Mouse (Mus musculus): ENCODE results near the gene Mmp1b. TPM values are rescaled to one million over a fixed set of nuclear protein-coding genes. Genes with fewer than 3 reads are reported as not detected.
"Not testable (repeated sequence)": the region's sequence is repeated elsewhere in the genome, so short reads cannot be mapped to it uniquely, and the experiment has no call there.

Mmp1b gene
- not detected in 2 replicates for polyA plus RNA-seq (2016; fragmentation: Nextera tagmentation; extraction: Ambion mirVana)

DNA sequence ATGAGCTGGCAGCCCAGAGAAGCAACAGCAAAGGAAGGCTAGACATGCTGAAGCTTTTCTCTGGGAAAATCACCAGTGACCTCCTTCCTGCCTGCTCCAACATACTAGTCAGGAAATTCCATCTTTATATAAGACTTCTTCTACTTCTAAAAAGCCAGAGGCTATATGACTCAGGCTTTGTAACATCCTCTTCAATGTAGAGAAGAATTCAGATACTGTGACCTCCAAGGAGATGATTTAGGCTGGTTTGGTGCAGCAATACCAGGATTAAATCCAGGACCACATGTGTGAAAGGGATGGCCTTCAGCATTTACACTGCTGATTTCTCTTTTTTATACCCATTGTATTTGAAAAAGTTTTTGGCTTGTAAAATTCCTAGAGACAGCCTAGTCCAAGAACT lies at the start of gene Mmp1b:
TSS of gene Mmp1b (minus strand) at position 101 of the 400 bp plus-strand sequence.
- Histone ChIP-seq H3K36me3 (no peaks in the 10 kb centered on the region), H3K9me3 (peaks cover 4% of the 10 kb centered on the region; the same call in 1 of the 2 replicates), H3K27ac (no peak within 1 kb of the TSS), H3K4me3 (no peak within 1 kb of the TSS), H3K27me3 (ENCODE audit: insufficient read depth, poor library complexity, severe bottlenecking) (no peaks in the 10 kb centered on the region), H3K4me1 (replicated peaks) (no peaks in the 10 kb centered on the region)
- DNase-seq (ENCODE audit: low spot score) = no peak

DNA sequence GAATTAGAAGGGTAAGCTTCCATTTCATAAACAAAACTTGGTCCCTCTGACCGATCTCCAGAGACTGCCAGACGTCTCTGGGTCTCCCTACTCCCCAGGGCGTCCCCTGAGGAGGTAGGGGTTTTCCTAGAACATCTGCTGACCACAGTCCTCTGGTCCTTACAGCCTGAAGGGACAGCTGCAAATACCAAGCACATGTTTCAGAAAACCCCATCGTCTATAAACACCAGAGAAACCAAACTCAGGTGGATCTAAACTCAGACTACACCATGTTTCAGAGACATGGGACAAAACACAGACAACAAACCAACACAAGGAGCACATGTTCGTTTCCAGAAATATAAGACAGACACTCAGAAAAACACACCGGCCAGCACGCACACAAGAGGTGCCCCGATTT lies 8.7 kb upstream of the Mmp1b start:
- not testable (repeated sequence) for H3K4me3 ChIP-seq; DNase-seq (ENCODE audit: low spot score); H3K27me3 ChIP-seq (ENCODE audit: insufficient read depth, poor library complexity, severe bottlenecking); H3K27ac ChIP-seq; H3K36me3 ChIP-seq; H3K4me1 ChIP-seq (replicated peaks); H3K9me3 ChIP-seq
- 87% methylated on average over 8 of the region's 8 CpGs for WGBS

DNA sequence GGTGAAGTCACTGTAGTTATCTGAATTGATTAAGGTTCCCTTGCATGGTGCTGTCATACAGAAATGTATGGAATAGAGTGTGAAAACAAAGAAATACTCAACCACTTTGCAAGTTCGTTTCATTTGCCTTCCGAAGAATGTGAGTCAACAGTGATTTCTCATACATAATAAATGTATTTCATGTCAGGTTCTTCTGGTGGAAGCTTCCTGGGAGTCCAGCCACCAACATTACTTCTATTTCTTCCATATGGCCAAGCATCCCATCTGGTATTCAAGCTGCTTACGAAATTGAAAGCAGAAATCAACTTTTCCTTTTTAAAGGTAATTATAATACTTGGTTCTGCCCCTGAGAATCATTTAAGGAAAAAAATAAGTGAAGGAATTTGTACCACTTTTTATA lies 33.3 kb downstream of the Mmp1b start:
- no peak overlapping the region for H3K27ac ChIP-seq
- no peaks in the 10 kb centered on the region for H3K36me3 ChIP-seq
- no peaks in the 10 kb centered on the region for H3K9me3 ChIP-seq
- H3K27me3 ChIP-seq (ENCODE audit: insufficient read depth, poor library complexity, severe bottlenecking) = no peaks in the 10 kb centered on the region
- no peaks in the 10 kb centered on the region for H3K4me1 ChIP-seq (replicated peaks)
- DNase-seq (ENCODE audit: low spot score) = no peak
- H3K4me3 ChIP-seq = no peak overlapping the region
- 85% methylated on average over 3 of the region's 3 CpGs for WGBS

DNA sequence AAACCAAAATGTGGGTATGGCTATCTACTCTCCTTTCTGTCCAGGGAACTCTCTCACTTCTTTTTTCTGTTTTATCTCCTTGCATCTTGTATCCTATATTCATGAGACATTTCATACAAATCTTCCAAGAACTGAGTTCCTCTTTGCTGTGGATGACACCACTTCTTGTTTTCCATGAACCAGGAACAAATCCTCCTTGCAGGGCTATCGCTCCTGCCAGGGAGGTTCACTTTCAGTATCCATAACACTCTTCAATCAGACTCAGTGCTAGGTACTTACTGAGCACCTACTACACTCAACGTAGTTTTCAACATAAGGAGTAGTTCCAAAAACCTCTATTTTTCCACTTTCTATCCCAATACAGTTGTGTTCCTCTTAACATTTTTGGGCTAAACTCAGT lies 42.3 kb downstream of the Mmp1b start:
- DNase-seq (ENCODE audit: low spot score) = no peak
- Histone ChIP-seq H3K27me3 (ENCODE audit: insufficient read depth, poor library complexity, severe bottlenecking) (no peaks in the 10 kb centered on the region), H3K4me1 (replicated peaks) (no peaks in the 10 kb centered on the region), H3K36me3 (no peaks in the 10 kb centered on the region), H3K4me3 (no peak overlapping the region), H3K9me3 (no peaks in the 10 kb centered on the region), H3K27ac (no peak overlapping the region)
- WGBS = 88% methylated on average over 2 of the region's 2 CpGs

DNA sequence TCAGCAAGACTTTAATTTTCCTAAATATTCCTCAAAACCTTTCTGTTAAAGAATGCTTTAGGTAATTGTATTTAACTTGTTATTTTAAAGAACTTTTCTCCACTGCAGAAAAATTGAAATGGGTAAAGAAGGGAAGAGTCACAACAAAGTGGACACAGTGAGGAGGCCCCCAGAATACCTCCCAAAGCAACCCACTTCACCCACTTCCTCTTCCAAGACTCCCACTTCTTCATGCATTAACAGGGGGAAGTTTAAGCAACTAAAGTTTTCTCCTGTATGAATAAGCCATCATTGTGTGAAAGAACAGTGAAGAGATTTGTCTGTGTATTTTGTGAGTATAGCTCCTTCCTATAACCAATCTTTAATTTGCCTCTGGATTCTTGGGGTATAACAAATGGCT lies 43.7 kb downstream of the Mmp1b start, which contains the start of gene Mmp12:
TSS of gene Mmp12 (plus strand) at position 275 of the 400 bp plus-strand sequence.
- no peak for DNase-seq (ENCODE audit: low spot score)
- H3K4me1 ChIP-seq (replicated peaks) = no peaks in the 10 kb centered on the region
- H3K27me3 ChIP-seq (ENCODE audit: insufficient read depth, poor library complexity, severe bottlenecking) = no peaks in the 10 kb centered on the region
- H3K27ac ChIP-seq = no peak within 1 kb of the TSS
- no peaks in the 10 kb centered on the region for H3K9me3 ChIP-seq
- no peak within 1 kb of the TSS for H3K4me3 ChIP-seq
- H3K36me3 ChIP-seq = no peaks in the 10 kb centered on the region

DNA sequence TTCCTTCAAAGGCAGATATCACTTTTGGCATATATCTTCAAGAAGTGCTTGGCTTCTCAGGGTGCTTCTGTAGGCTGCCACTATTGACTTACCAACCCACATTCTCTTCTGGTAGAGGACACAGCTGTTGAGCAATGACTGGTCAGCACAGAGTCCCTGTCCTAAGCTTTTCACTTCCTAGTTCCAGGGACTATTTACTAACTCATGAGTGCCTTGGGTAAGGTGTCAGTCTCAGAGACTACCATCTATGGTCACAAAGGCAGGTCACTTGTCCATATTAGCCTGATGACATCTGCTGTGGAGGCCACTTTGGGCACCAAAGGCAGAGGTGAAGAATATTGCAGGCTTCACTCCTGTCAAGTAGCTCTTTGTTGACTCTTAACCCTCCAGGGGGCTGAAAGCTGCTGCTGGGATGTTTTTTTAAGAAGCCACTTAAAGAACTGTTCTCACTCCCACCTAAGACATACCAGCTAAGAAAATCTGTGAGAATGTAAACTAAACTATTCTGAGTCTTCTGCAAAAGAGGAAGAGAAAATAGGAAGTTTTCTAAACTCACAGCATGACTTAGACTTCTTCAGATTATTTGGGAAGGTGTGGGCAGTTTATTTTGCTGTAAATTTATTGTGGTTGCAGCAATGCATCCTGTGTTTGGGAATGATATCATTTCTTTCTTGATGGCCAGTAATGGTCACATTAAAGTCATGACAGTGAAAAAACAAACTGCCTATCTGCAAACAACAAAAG lies 50.9 kb downstream of the Mmp1b start:
- no peak overlapping the region for H3K27ac ChIP-seq
- no peak for DNase-seq (ENCODE audit: low spot score)
- no peaks in the 10 kb centered on the region for H3K36me3 ChIP-seq
- no peaks in the 10 kb centered on the region for H3K9me3 ChIP-seq
- no peaks in the 10 kb centered on the region for H3K4me1 ChIP-seq (replicated peaks)
- no peak overlapping the region for H3K4me3 ChIP-seq
- H3K27me3 ChIP-seq (ENCODE audit: insufficient read depth, poor library complexity, severe bottlenecking) = no peaks in the 10 kb centered on the region

DNA sequence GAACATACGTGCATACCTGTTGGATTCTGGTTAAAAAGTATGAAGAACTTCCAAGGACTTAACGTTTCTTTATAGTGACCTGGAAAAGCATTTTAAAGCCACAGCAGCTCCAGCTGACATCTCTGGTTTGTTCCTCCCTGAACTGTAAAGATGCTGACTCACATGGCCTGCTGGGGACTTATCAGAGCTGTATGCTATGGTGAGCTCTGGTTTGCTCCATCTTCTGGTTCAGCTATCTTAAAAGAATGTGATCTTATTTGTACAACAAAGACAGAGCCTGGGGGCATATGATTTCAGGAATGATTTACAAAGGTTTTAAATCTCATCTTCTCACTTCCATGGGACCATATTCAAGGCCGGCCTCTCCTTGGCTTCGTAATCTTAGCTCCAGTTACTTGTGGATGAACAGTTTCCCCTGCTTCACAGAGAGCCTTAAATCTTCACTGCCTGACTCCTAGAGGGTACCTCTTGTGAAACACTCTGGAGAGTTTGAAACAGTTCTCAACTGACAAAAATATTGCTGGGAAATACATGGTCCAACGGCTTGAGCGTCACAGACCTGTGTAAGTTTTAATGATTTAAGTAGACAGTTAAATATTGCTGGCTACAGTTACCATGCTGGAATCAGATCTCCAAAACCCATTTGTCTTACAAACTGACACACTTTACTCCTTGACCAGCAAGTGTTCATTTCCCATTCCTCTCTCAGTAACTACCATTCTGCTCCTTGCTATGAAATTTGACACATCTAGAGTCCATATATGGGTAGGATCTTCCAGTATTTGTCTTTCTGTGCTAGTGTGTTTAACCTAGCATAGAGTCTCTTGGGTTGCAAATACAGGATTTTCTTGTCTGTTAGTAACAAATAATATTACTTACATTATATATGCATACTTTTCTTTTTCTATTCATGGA lies 51.8 kb downstream of the Mmp1b start:
- no peak for DNase-seq (ENCODE audit: low spot score)
- Histone ChIP-seq H3K4me1 (replicated peaks) (no peaks in the 10 kb centered on the region), H3K4me3 (no peak overlapping the region), H3K27ac (no peak overlapping the region), H3K36me3 (no peaks in the 10 kb centered on the region), H3K27me3 (ENCODE audit: insufficient read depth, poor library complexity, severe bottlenecking) (no peaks in the 10 kb centered on the region), H3K9me3 (no peaks in the 10 kb centered on the region)
- 93% methylated on average over 5 of the region's 6 CpGs for WGBS

DNA sequence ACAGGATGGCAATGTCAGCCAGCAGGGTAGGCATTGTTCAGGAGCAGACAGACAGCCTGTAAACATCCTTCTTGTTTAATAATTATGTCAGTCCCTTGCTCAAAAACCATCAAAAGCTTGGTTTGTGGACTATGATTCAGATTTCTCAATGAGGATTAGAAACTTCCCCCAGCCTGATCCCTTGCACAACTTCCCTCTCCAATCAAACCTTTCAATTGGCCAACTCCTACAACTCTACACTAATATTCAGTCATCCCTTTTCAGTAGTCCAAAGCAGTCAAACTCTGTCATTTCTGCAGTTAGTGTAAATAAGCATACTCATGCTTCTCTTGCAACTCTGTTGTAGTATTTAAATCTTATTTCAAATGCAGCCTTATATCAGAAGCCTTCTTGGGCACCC lies 56.0 kb downstream of the Mmp1b start:
- no peaks in the 10 kb centered on the region for H3K27me3 ChIP-seq (ENCODE audit: insufficient read depth, poor library complexity, severe bottlenecking)

More for the DNA sequence above, 56.0 kb downstream of the Mmp1b start:
- Histone ChIP-seq H3K4me3 (no peak overlapping the region), H3K27ac (no peak overlapping the region), H3K36me3 (no peaks in the 10 kb centered on the region), H3K4me1 (replicated peaks) (no peaks in the 10 kb centered on the region), H3K9me3 (no peaks in the 10 kb centered on the region)
- no peak for DNase-seq (ENCODE audit: low spot score)

Other genes starting within 250 kb of the Mmp1b start
- gene Dync2h1, start 203.6 kb downstream of the Mmp1b start, polyA plus RNA-seq (2016; fragmentation: Nextera tagmentation; extraction: Ambion mirVana) = 20.9 and 23.1 TPM in 2 replicates
- 102 and 107 TPM in 2 replicates for gene Dcun1d5, start 203.5 kb downstream of the Mmp1b start, polyA plus RNA-seq (2016; fragmentation: Nextera tagmentation; extraction: Ambion mirVana)
- gene Mmp13, start 115.5 kb downstream of the Mmp1b start, polyA plus RNA-seq (2016; fragmentation: Nextera tagmentation; extraction: Ambion mirVana) = not detected in 2 replicates
- gene Mmp12, start 43.7 kb downstream of the Mmp1b start, polyA plus RNA-seq (2016; fragmentation: Nextera tagmentation; extraction: Ambion mirVana) = not detected in 2 replicates
- not detected in 2 replicates for gene Mmp3, start 57.8 kb upstream of the Mmp1b start, polyA plus RNA-seq (2016; fragmentation: Nextera tagmentation; extraction: Ambion mirVana)
- gene Mmp10, start 114.3 kb upstream of the Mmp1b start, polyA plus RNA-seq (2016; fragmentation: Nextera tagmentation; extraction: Ambion mirVana) = not detected in 2 replicates
- gene Mmp8, start 170.4 kb upstream of the Mmp1b start, polyA plus RNA-seq (2016; fragmentation: Nextera tagmentation; extraction: Ambion mirVana) = 0.07 TPM in 1 of 2 replicates, not detected in the other
- gene Mmp27, start 183.3 kb upstream of the Mmp1b start, polyA plus RNA-seq (2016; fragmentation: Nextera tagmentation; extraction: Ambion mirVana) = not detected in 2 replicates
- gene Mmp20, start 240.2 kb upstream of the Mmp1b start, polyA plus RNA-seq (2016; fragmentation: Nextera tagmentation; extraction: Ambion mirVana) = not detected in 2 replicates

All from hindbrain, embryonic 10.5 days (tissue).